Mouse (Mus musculus) limb, embryonic 12.5 days (tissue): ENCODE measurements around the gene Padi6. TPM values are rescaled to one million over a fixed set of nuclear protein-coding genes. Genes with fewer than 3 reads are reported as not detected.

Experiments
- ATAC-seq: fragments of 200-750 bp; cut with Nextera tagmentation; 2 replicates; pipeline ENCODE4 v1.8.0; 2017; ENCODE audit warnings: low read depth, moderate TSS enrichment; ENCODE audit not compliant: insufficient number of reproducible peaks, insufficient read depth, low FRiP score, low TSS enrichment
- H3K27ac ChIP-seq: fragments of 300-500 bp; sonication (generic); 2 replicates; pipeline ENCODE4 v1.5.1; 2016; ENCODE audit warnings: mild to moderate bottlenecking, moderate library complexity
- H3K27me3 ChIP-seq: fragments of 300-500 bp; sonication (generic); 2 replicates; pipeline ENCODE4 v1.6.1; 2016; ENCODE audit warnings: mild to moderate bottlenecking, moderate library complexity
- H3K36me3 ChIP-seq: fragments of 300-500 bp; sonication (generic); 2 replicates; pipeline ENCODE4 v1.6.1; 2016; ENCODE audit warnings: mild to moderate bottlenecking, moderate library complexity
- H3K4me1 ChIP-seq: fragments of 300-500 bp; sonication (generic); replicated peaks from 2 replicates; pipeline ENCODE4 v1.6.1; 2016
- H3K4me2 ChIP-seq: fragments of 300-500 bp; sonication (generic); 2 replicates; pipeline ENCODE4 v1.6.1; 2016; ENCODE audit warnings: mild to moderate bottlenecking, moderate library complexity
- H3K4me3 ChIP-seq: fragments of 300-500 bp; sonication (generic); replicated peaks from 2 replicates; pipeline ENCODE4 v1.5.1; 2016; ENCODE audit warnings: mild to moderate bottlenecking
- H3K9ac ChIP-seq: fragments of 300-500 bp; sonication (generic); replicated peaks from 2 replicates; pipeline ENCODE4 v1.6.1; 2016; ENCODE audit warnings: mild to moderate bottlenecking, moderate library complexity
- H3K9me3 ChIP-seq: fragments of 300-500 bp; sonication (generic); 2 replicates; pipeline ENCODE4 v1.6.1; 2016; ENCODE audit warnings: mild to moderate bottlenecking, moderate library complexity
- WGBS: fragments of 180-500 bp; shearing (Covaris S2); methylation state at CpG from one replicate; pipeline ENCODE4 v1.1.7; 2016; 5-methylcytosine and 5-hydroxymethylcytosine counted together
- polyA plus RNA-seq: library from polyadenylated mRNA; unstranded; fragments of >200 nt; fragmentation: Nextera tagmentation; extraction: Ambion mirVana; gene quantifications from 2 replicates; pipeline ENCODE4 v1.2.1, GENCODE M21; 2016

Padi6 gene
- polyA plus RNA-seq, 1 experiment from 2014 or later, result not detected

DNA sequence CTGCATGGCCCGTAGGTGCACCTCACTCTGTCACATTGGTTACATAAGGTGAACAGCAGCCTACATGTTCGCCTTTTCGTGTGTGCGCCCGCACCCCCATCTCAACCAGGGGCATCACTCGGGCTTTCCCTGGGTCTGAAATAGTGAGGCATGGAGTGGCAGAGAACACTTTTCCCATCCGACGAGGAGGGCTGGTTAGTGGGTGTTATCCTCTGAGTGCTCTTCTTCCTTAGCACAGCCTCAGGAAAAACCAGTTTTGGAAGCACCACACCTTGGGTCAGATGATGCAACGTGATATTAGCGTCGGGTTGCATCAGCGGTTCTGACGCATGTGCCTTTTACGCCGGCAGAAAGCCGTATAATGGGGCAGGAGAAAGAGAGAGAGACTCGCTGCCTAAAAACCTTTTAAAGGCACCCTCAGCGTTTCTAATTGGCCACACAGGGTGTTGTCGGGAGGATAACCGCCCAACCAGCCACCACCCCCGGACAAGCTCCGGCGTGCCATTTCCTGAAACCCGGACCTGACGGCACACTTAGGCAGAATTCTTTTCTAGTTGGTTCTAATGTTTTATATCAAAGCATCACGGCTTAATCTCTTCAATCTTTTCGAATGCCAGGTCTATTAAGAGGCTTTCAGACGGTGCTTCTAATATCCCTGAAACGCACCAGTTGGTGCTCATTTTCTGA is 42.9 kb downstream of the Padi6 start:
- Histone ChIP-seq H3K9me3 (no peaks in the 10 kb centered on the region), H3K4me1 (peaks cover 30% of the 10 kb centered on the region), H3K4me2 (peak overlapping the region; percentile 89), H3K36me3 (peaks cover 7% of the 10 kb centered on the region), H3K4me3 (peak overlapping the region; percentile 95), H3K27ac (peak overlapping the region; percentile 45; the same call in 1 of the 2 replicates), H3K27me3 (peaks cover 5% of the 10 kb centered on the region), H3K9ac (peak overlapping the region; percentile 31; the same call in 1 of the 2 replicates)
- WGBS, result 5% methylated on average over 29 of the region's 29 CpGs
- ATAC-seq, result no peak

DNA sequence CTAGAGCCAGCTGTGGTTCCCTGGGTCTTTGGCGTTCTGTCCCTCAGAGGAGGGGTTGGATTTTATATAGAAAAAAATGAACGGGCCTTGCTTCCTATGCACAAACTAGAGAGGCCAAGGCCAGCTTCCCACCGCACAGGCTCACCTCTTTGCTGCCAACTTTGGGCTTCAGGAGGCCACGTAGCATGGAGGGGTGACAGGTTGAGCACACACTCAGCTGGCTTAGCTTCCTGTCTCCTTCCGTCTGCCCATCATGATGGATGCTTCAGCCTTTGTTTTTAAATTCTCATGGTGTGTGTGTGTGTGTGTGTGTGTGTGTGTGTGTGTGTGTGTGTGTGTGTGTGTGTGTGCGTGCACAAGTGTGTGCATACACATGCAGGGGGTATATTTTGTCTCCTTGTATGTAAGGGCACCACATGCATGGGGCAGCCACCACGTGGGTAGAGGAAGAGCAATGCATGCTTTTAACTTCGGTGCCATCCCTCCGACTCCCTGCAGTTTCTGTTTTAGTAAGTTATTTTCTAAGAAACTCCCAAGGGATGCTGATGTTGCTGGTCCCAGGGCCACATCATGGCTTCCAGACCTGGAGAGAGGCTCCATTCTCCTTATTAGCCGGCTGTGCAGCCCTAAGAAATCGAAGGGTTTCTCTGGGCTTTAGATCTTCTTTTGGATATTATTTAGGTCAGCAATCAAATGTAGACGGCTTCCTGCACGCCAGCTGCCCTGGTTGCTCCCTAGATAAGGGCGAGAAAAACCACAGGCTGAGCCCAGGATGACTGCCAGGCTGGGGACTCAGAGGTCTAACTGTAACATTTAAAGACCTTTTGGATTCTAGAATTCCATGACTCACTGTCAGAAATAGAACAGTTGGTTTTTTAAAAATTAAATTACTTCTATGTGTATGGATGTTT is 46.5 kb downstream of the Padi6 start:
- 77% methylated on average over 13 of the region's 14 CpGs for WGBS
- Histone ChIP-seq H3K9me3 (no peaks in the 10 kb centered on the region), H3K9ac (no peak overlapping the region), H3K4me2 (no peak overlapping the region), H3K27me3 (peaks cover 5% of the 10 kb centered on the region), H3K4me1 (peaks cover 18% of the 10 kb centered on the region), H3K4me3 (no peak overlapping the region), H3K27ac (no peak overlapping the region), H3K36me3 (no peaks in the 10 kb centered on the region)
- no peak for ATAC-seq

GRCm38 (mm10) chr4:140695146-140695545 is 47.3 kb downstream of the Padi6 start:
- Histone ChIP-seq H3K4me2 (no peak overlapping the region), H3K4me1 (peaks cover 12% of the 10 kb centered on the region), H3K36me3 (no peaks in the 10 kb centered on the region), H3K4me3 (no peak overlapping the region), H3K27ac (no peak overlapping the region), H3K9ac (no peak overlapping the region), H3K9me3 (no peaks in the 10 kb centered on the region), H3K27me3 (peaks cover 5% of the 10 kb centered on the region)
- ATAC-seq, result no peak
- WGBS, result 66% methylated on average over 7 of the region's 7 CpGs

DNA sequence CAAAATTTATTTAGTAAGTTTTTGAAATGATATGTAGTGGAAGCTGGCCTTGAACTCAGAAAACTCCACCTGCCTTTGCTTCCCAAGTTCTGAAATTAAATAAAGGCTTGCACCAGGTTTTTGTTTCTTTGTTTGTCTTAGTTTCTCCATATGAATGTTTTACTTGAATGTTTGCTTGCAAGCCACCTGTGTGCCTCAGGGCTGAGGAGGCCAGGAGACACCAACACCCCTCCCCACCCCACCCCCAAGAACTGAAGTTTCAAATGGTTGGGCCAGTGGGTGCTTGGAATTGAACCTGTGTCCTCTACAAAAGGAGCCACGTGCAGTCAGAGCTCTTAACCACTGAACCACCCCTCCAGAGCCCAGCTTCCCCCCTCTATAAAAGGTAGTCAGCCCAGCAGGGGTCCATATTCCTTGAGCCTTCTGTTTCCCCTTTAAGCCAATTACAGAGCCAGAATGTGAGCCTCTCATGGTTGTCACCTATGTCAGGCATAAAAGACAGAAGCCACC is 47.8 kb downstream of the Padi6 start:
- Histone ChIP-seq H3K9ac (no peak overlapping the region), H3K4me3 (no peak overlapping the region), H3K9me3 (no peaks in the 10 kb centered on the region), H3K4me2 (no peak overlapping the region), H3K4me1 (peaks cover 9% of the 10 kb centered on the region), H3K27me3 (peaks cover 5% of the 10 kb centered on the region), H3K27ac (no peak overlapping the region), H3K36me3 (no peaks in the 10 kb centered on the region)
- no peak for ATAC-seq
- WGBS, result 30% methylated on average over 1 of the region's 1 CpGs

DNA sequence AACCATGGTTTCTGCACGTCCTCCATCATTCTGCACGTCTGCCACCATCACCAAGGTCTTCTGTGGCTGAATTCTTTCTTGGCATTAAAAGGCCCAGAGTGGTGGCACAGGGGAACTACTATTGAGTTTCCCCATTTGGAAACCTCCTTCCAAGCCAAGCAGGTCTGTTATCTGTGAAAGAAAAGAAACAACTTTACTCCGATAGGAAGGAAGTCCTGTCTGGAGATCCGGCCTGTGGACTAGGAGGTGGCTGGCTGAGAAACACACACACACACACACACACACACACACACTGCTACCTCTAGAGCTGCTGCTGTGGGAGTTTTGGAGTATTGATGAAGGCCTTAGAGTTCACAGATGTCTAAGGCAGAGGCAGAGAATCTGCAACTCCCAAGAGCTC is 48.9 kb downstream of the Padi6 start:
- Histone ChIP-seq H3K4me3 (no peak overlapping the region), H3K9ac (no peak overlapping the region), H3K4me1 (peaks cover 4% of the 10 kb centered on the region; the same call in 1 of the 2 replicates), H3K9me3 (no peaks in the 10 kb centered on the region), H3K4me2 (no peak overlapping the region), H3K27ac (no peak overlapping the region), H3K36me3 (no peaks in the 10 kb centered on the region), H3K27me3 (peaks cover under 1% of the 10 kb centered on the region; the same call in 1 of the 2 replicates)
- no peak for ATAC-seq
- WGBS, result 87% methylated on average over 4 of the region's 4 CpGs

GRCm38 (mm10) chr4:140691481-140691880 is 51.0 kb downstream of the Padi6 start:
- Histone ChIP-seq H3K9ac (no peak overlapping the region), H3K4me1 (peaks cover 10% of the 10 kb centered on the region), H3K4me2 (no peak overlapping the region), H3K4me3 (no peak overlapping the region), H3K9me3 (no peaks in the 10 kb centered on the region), H3K27me3 (no peaks in the 10 kb centered on the region), H3K36me3 (no peaks in the 10 kb centered on the region), H3K27ac (no peak overlapping the region)
- 73% methylated on average over 7 of the region's 7 CpGs for WGBS
- ATAC-seq, result no peak

DNA sequence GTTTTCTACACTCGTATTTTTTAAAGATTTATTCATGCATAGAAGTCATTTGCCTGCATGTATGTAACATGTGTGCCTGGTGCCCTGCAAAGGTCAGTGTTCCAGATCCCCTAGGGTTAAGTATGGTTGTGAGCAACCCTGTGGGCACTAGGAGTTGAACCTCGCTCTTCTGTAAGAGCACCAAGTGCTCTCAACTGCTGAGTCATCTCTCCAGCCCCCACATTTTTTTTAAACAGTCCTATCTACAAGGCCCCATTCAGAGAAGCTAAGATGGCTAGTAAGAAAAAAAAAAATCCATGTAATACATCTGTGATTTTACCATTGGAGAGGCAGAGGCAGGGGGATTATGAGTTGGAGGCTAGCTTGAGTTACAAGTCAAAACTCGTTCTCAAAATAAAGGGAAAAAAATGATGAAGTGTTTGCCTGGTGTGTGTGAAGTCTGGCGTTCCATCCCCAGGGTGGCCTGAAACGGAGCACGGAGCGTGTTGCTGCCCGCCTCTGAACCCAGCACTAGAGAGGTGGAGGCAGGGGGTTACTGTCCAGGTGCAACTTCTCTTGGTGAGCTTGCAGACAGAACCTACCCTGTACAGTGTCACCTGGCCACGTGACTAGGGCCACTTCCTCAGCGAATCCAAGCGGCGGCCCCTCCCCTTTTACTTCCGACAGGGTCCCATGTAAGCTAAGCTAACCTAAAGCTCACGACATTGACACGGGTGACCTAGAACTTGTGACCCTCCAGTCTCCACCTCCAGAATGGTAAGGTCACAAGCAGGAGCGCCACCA is 52.4 kb downstream of the Padi6 start:
- H3K27ac ChIP-seq, result no peak overlapping the region
- no peak overlapping the region for H3K4me2 ChIP-seq
- WGBS, result 63% methylated on average over 16 of the region's 16 CpGs
- H3K27me3 ChIP-seq, result no peaks in the 10 kb centered on the region
- H3K36me3 ChIP-seq, result no peaks in the 10 kb centered on the region
- H3K4me1 ChIP-seq, result peaks cover 15% of the 10 kb centered on the region
- H3K4me3 ChIP-seq, result no peak overlapping the region
- H3K9me3 ChIP-seq, result no peaks in the 10 kb centered on the region
- no peak for ATAC-seq
- H3K9ac ChIP-seq, result no peak overlapping the region

GRCm38 (mm10) chr4:140688826-140689425 is 53.5 kb downstream of the Padi6 start:
- Histone ChIP-seq H3K4me3 (no peak overlapping the region), H3K27me3 (no peaks in the 10 kb centered on the region), H3K36me3 (no peaks in the 10 kb centered on the region), H3K9ac (no peak overlapping the region), H3K4me2 (no peak overlapping the region), H3K9me3 (no peaks in the 10 kb centered on the region), H3K27ac (no peak overlapping the region), H3K4me1 (peaks cover 26% of the 10 kb centered on the region)
- WGBS, result 78% methylated on average over 5 of the region's 5 CpGs
- ATAC-seq, result no peak

GRCm38 (mm10) chr4:140688044-140688825 is 54.2 kb downstream of the Padi6 start:
- WGBS, result 42% methylated on average over 10 of the region's 12 CpGs
- no peak overlapping the region for H3K4me2 ChIP-seq
- no peak for ATAC-seq
- peaks cover 32% of the 10 kb centered on the region for H3K4me1 ChIP-seq
- H3K27ac ChIP-seq, result no peak overlapping the region
- no peaks in the 10 kb centered on the region for H3K27me3 ChIP-seq
- H3K9me3 ChIP-seq, result no peaks in the 10 kb centered on the region
- no peak overlapping the region for H3K9ac ChIP-seq
- H3K36me3 ChIP-seq, result no peaks in the 10 kb centered on the region
- H3K4me3 ChIP-seq, result no peak overlapping the region

DNA sequence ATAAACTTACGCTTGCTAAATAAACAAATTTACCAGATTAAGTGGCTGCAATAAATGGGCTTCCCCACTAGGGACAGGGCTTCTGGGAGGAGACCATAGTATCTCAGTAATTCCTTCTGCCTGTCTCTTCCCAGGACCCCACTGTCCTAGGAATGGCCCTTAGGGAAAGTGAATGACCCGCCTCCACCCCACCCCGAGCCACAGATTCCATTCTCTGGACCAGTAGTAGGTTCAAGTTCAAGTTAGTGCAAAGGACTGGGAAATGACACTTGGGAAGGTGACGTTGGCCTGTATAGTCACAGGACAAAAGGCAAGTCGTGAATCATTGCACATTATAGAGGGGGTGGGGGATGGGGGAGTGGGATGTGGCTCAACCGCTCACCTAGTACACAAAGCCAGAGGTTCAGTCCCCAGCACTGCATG is 57.6 kb downstream of the Padi6 start:
- H3K9ac ChIP-seq, result no peak overlapping the region
- H3K27ac ChIP-seq, result peak overlapping the region; percentile 68
- no peak for ATAC-seq
- 11% methylated on average over 6 of the region's 6 CpGs for WGBS
- H3K4me1 ChIP-seq, result peaks cover 28% of the 10 kb centered on the region
- H3K36me3 ChIP-seq, result no peaks in the 10 kb centered on the region
- H3K4me2 ChIP-seq, result peak overlapping the region; percentile 57
- H3K27me3 ChIP-seq, result no peaks in the 10 kb centered on the region
- no peaks in the 10 kb centered on the region for H3K9me3 ChIP-seq
- peak overlapping the region; percentile 17 for H3K4me3 ChIP-seq
